Mouse (Mus musculus): ENCODE measurements around the gene Pik3ip1.

DNA sequence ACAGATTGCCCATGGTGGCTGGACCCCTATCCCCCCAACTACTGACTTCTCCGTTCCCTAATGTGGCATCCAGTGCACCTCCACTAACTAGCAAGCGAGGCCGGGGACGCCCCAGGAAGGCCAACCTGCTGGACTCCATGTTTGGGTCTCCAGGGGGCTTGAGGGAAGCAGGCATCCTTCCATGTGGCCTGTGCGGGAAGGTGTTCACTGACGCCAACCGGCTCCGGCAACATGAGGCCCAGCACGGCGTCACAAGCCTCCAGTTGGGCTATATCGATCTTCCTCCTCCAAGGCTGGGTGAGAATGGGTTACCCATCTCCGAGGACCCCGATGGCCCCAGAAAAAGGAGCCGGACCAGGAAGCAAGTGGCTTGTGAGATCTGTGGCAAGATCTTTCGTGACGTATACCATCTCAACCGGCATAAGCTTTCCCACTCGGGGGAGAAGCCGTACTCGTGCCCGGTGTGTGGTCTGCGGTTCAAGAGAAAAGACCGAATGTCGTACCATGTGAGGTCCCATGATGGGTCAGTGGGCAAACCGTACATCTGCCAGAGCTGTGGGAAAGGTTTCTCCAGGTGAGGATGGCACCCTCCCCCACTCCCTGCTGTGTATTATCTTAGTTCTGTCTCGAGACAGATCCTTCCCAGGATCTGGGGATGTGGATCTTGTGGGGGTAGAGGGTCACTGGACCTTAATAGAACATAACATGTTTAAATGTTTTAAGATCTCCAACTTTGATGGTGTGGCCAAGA, 38.7 kb upstream of the Pik3ip1 start:
- TF ChIP-seq POLR2A (IDR thresholded peaks at IDR 0.05; ENCODE audit: low read depth, low read length) (no peak), CTCF (IDR thresholded peaks at IDR 0.05; ENCODE audit: extremely low read depth, insufficient read length, insufficient replicate concordance, low read depth, low read length) (no peak)
